Mouse (Mus musculus): ENCODE results near the gene Fank1. TPM values are rescaled to one million over a fixed set of nuclear protein-coding genes. Genes with fewer than 3 reads are reported as not detected.

The Fank1 gene
- polyA plus RNA-seq, 1 experiment = 0.14 TPM

- H3ac ChIP-seq (ENCODE audit: control insufficient read depth, insufficient read length) = no peak overlapping the region
- no peaks in the 10 kb centered on the region for H3K27me3 ChIP-seq (ENCODE audit: control insufficient read depth, insufficient read depth, insufficient read length)
- H3K79me2 ChIP-seq (ENCODE audit: control insufficient read depth, insufficient read depth) = no peaks in the 10 kb centered on the region
- no peak overlapping the region for H3K4me3 ChIP-seq
- H3K36me3 ChIP-seq (ENCODE audit: control insufficient read depth, insufficient read depth) = no peaks in the 10 kb centered on the region
- H3K4me2 ChIP-seq (ENCODE audit: low read depth) = no peak overlapping the region
- no peak for TF ChIP-seq POLR2AphosphoS2 (IDR thresholded peaks at IDR 0.05; ENCODE audit: insufficient read length, low read depth)
- TF ChIP-seq TCF12 (IDR thresholded peaks at IDR 0.05; ENCODE audit: insufficient read depth, poor library complexity, severe bottlenecking) = no peak
- TF ChIP-seq MYOG (IDR thresholded peaks at IDR 0.05; ENCODE audit: control insufficient read depth in 1 of 3, insufficient read depth in 1 of 3, insufficient read length in 2 of 3, low read depth in 2 of 3) = no peak
- no peak for TF ChIP-seq CEBPB (IDR thresholded peaks at IDR 0.05; ENCODE audit: insufficient read depth, poor library complexity, severe bottlenecking)
- TF ChIP-seq MYOD1 (IDR thresholded peaks at IDR 0.05; ENCODE audit: control insufficient read depth in 1 of 3, insufficient read length in 2 of 3, low read depth in 2 of 3) = no peak
- TF ChIP-seq MAX (IDR thresholded peaks at IDR 0.05; ENCODE audit: low read depth) = no peak
- no peak for TF ChIP-seq USF1 (IDR thresholded peaks at IDR 0.05; ENCODE audit: low read depth)
- TF ChIP-seq E2F4 (IDR thresholded peaks at IDR 0.05; ENCODE audit: insufficient read depth) = no peak
- TF ChIP-seq TCF3 (IDR thresholded peaks at IDR 0.05; ENCODE audit: insufficient read length, low read depth) = no peak
- TF ChIP-seq REST (IDR thresholded peaks at IDR 0.05; ENCODE audit: insufficient read depth, insufficient read length) = no peak
- no peak for TF ChIP-seq POLR2A (IDR thresholded peaks at IDR 0.05; ENCODE audit: insufficient read length, low read depth)
- no peak for TF ChIP-seq SRF (IDR thresholded peaks at IDR 0.05; ENCODE audit: control insufficient read depth, insufficient read length, low read depth)
Observed at GRCm38 (mm10) chr7:133805614-133806175, 29.0 kb downstream of the Fank1 start.

DNA sequence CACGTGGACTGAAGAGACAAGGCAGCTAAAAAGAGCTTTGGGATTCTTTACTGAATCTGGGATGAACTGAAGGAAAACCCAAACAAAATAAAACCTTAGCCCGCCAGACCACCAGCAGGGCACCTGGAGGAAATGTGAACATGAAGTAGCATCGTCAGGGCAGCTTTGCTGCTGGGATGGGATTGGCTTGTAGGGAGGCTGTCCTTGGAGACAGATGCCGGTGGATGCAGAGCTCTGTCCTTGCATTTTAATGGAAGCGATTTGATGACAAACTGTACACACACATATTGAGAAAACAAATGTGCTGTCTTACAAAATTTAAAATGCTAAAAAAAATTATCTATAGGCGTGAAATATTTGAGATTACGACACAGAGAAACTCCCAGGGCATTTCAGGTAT lies 36.3 kb downstream of the Fank1 start:
- no peak for TF ChIP-seq POLR2A (IDR thresholded peaks at IDR 0.05; ENCODE audit: insufficient read length, low read depth)
- TF ChIP-seq MAX (IDR thresholded peaks at IDR 0.05; ENCODE audit: low read depth) = no peak
- peaks cover 4% of the 10 kb centered on the region for H3K27me3 ChIP-seq (ENCODE audit: control insufficient read depth, insufficient read depth, insufficient read length)
- no peak overlapping the region for H3K4me3 ChIP-seq
- H3K4me2 ChIP-seq (ENCODE audit: low read depth) = no peak overlapping the region
- H3K79me2 ChIP-seq (ENCODE audit: control insufficient read depth, insufficient read depth) = no peaks in the 10 kb centered on the region
- no peak overlapping the region for H3ac ChIP-seq (ENCODE audit: control insufficient read depth, insufficient read length)
- H3K36me3 ChIP-seq (ENCODE audit: control insufficient read depth, insufficient read depth) = no peaks in the 10 kb centered on the region

GRCm38 (mm10) chr7:133813331-133813730 lies 36.7 kb downstream of the Fank1 start:
- no peak overlapping the region for H3K4me2 ChIP-seq (ENCODE audit: low read depth)
- H3K36me3 ChIP-seq (ENCODE audit: control insufficient read depth, insufficient read depth) = no peaks in the 10 kb centered on the region
- no peak for TF ChIP-seq MAX (IDR thresholded peaks at IDR 0.05; ENCODE audit: low read depth)
- TF ChIP-seq MYOG (IDR thresholded peaks at IDR 0.05; ENCODE audit: control insufficient read depth in 1 of 3, insufficient read depth in 1 of 3, insufficient read length in 2 of 3, low read depth in 2 of 3) = no peak
- TF ChIP-seq TCF12 (IDR thresholded peaks at IDR 0.05; ENCODE audit: insufficient read depth, poor library complexity, severe bottlenecking) = no peak
- no peak for TF ChIP-seq CEBPB (IDR thresholded peaks at IDR 0.05; ENCODE audit: insufficient read depth, poor library complexity, severe bottlenecking)
- no peak for TF ChIP-seq USF1 (IDR thresholded peaks at IDR 0.05; ENCODE audit: low read depth)
- no peak for TF ChIP-seq POLR2AphosphoS2 (IDR thresholded peaks at IDR 0.05; ENCODE audit: insufficient read length, low read depth)
- no peak for TF ChIP-seq TCF3 (IDR thresholded peaks at IDR 0.05; ENCODE audit: insufficient read length, low read depth)
- no peak for TF ChIP-seq POLR2A (IDR thresholded peaks at IDR 0.05; ENCODE audit: insufficient read length, low read depth)
- TF ChIP-seq MYOD1 (IDR thresholded peaks at IDR 0.05; ENCODE audit: control insufficient read depth in 1 of 3, insufficient read length in 2 of 3, low read depth in 2 of 3) = no peak
- TF ChIP-seq SRF (IDR thresholded peaks at IDR 0.05; ENCODE audit: control insufficient read depth, insufficient read length, low read depth) = no peak
- TF ChIP-seq E2F4 (IDR thresholded peaks at IDR 0.05; ENCODE audit: insufficient read depth) = no peak
- TF ChIP-seq REST (IDR thresholded peaks at IDR 0.05; ENCODE audit: insufficient read depth, insufficient read length) = no peak

DNA sequence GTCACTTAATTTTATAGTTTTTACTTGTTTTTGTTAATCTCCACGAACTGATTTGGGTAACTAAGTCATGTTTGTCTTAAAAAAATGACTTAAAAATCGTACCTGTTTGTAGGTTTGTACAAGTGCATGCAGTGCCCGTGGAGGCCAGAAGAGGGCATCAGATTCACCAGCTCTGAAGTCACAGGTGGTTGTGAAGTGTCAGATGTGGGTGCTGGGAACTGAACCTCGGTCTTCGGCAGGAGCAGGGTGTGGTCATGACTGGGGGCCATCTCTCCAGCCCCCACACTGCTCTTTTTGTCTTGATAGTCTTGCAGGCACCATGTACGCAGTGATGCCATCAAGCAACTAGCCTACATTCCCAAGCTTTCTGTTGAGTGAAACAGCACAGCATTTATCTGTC lies 47.1 kb downstream of the Fank1 start:
- TF ChIP-seq E2F4 (IDR thresholded peaks at IDR 0.05; ENCODE audit: insufficient read depth) (no peak), SRF (IDR thresholded peaks at IDR 0.05; ENCODE audit: control insufficient read depth, insufficient read length, low read depth) (no peak), CEBPB (IDR thresholded peaks at IDR 0.05; ENCODE audit: insufficient read depth, poor library complexity, severe bottlenecking) (no peak), POLR2A (IDR thresholded peaks at IDR 0.05; ENCODE audit: insufficient read length, low read depth) (no peak), MYOG (IDR thresholded peaks at IDR 0.05; ENCODE audit: control insufficient read depth in 1 of 3, insufficient read depth in 1 of 3, insufficient read length in 2 of 3, low read depth in 2 of 3) (no peak), MYOD1 (IDR thresholded peaks at IDR 0.05; ENCODE audit: control insufficient read depth in 1 of 3, insufficient read length in 2 of 3, low read depth in 2 of 3) (no peak), TCF3 (IDR thresholded peaks at IDR 0.05; ENCODE audit: insufficient read length, low read depth) (no peak), TCF12 (IDR thresholded peaks at IDR 0.05; ENCODE audit: insufficient read depth, poor library complexity, severe bottlenecking) (no peak), USF1 (IDR thresholded peaks at IDR 0.05; ENCODE audit: low read depth) (no peak)
- peaks cover 5% of the 10 kb centered on the region for H3K27me3 ChIP-seq (ENCODE audit: control insufficient read depth, insufficient read depth, insufficient read length)
- no peak overlapping the region for H3K4me2 ChIP-seq (ENCODE audit: low read depth)
- H3ac ChIP-seq (ENCODE audit: control insufficient read depth, insufficient read length) = no peak overlapping the region
- H3K79me2 ChIP-seq (ENCODE audit: control insufficient read depth, insufficient read depth) = no peaks in the 10 kb centered on the region
- H3K36me3 ChIP-seq (ENCODE audit: control insufficient read depth, insufficient read depth) = no peaks in the 10 kb centered on the region
- H3K4me3 ChIP-seq = no peak overlapping the region

More at GRCm38 (mm10) chr7:133813331-133813730, 36.7 kb downstream of the Fank1 start:
- Histone ChIP-seq H3K79me2 (ENCODE audit: control insufficient read depth, insufficient read depth) (no peaks in the 10 kb centered on the region), H3ac (ENCODE audit: control insufficient read depth, insufficient read length) (no peak overlapping the region), H3K4me3 (no peak overlapping the region), H3K27me3 (ENCODE audit: control insufficient read depth, insufficient read depth, insufficient read length) (peaks cover 5% of the 10 kb centered on the region)

GRCm38 (mm10) chr7:133824579-133824978 lies 47.9 kb downstream of the Fank1 start:
- peaks cover under 1% of the 10 kb centered on the region for H3K27me3 ChIP-seq (ENCODE audit: control insufficient read depth, insufficient read depth, insufficient read length)

More at GRCm38 (mm10) chr7:133824579-133824978, 47.9 kb downstream of the Fank1 start:
- no peaks in the 10 kb centered on the region for H3K79me2 ChIP-seq (ENCODE audit: control insufficient read depth, insufficient read depth)
- H3K4me2 ChIP-seq (ENCODE audit: low read depth) = no peak overlapping the region
- H3K4me3 ChIP-seq = no peak overlapping the region
- H3ac ChIP-seq (ENCODE audit: control insufficient read depth, insufficient read length) = no peak overlapping the region
- H3K36me3 ChIP-seq (ENCODE audit: control insufficient read depth, insufficient read depth) = no peaks in the 10 kb centered on the region
- TF ChIP-seq POLR2A (IDR thresholded peaks at IDR 0.05; ENCODE audit: insufficient read length, low read depth) (no peak), USF1 (IDR thresholded peaks at IDR 0.05; ENCODE audit: low read depth) (no peak), SRF (IDR thresholded peaks at IDR 0.05; ENCODE audit: control insufficient read depth, insufficient read length, low read depth) (no peak), REST (IDR thresholded peaks at IDR 0.05; ENCODE audit: insufficient read depth, insufficient read length) (no peak), MYOD1 (IDR thresholded peaks at IDR 0.05; ENCODE audit: control insufficient read depth in 1 of 3, insufficient read length in 2 of 3, low read depth in 2 of 3) (no peak), MAX (IDR thresholded peaks at IDR 0.05; ENCODE audit: low read depth) (no peak), E2F4 (IDR thresholded peaks at IDR 0.05; ENCODE audit: insufficient read depth) (no peak), CEBPB (IDR thresholded peaks at IDR 0.05; ENCODE audit: insufficient read depth, poor library complexity, severe bottlenecking) (no peak), TCF12 (IDR thresholded peaks at IDR 0.05; ENCODE audit: insufficient read depth, poor library complexity, severe bottlenecking) (no peak), TCF3 (IDR thresholded peaks at IDR 0.05; ENCODE audit: insufficient read length, low read depth) (no peak), MYOG (IDR thresholded peaks at IDR 0.05; ENCODE audit: control insufficient read depth in 1 of 3, insufficient read depth in 1 of 3, insufficient read length in 2 of 3, low read depth in 2 of 3) (no peak), POLR2AphosphoS2 (IDR thresholded peaks at IDR 0.05; ENCODE audit: insufficient read length, low read depth) (no peak)

Data from myocyte (in vitro differentiated cells).